Mouse (Mus musculus): ENCODE data around the gene Vmn1r31.

The Vmn1r31 gene

DNA sequence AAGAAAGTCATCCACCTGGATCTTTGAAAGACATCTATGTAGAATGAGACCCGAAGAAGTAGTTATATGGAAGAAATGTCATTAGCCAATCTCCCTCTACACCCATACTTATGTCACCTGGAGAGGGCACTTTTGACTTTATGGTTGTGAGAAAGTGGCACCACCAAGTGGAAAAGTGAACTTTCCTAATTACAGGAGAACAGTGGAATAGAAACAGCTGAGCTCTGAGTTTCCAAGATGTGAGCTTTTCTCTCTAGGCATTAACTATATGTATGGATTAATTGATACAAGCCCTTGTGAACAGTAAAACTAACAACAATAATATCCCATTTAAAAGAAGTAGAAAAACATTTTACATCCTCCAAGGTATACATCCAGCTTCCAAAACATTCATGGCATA is at the start of gene Vmn1r31:
Gene Vmn1r31 (minus strand): TSS at position 101 of the 400 bp plus-strand sequence.
- DNase-seq, result no peak

DNA sequence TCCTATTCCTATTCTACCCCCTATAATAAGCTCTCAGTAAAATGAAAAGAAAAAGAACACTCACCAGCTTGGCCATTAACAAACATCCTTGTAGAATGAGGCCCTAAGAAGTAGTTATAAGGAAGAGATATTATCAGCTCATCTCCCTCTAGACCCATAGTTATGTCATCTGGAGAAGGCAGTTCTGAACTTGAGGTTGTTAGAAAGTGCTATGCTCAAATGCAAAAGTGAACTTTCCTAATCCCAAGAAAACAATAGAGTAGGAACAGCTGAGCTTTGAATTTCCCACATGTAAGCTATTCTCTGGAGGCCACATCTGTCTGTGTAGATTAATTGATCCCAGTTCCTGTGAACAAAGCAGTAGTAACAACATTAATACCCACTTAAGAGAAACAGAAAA is 31.8 kb downstream of the Vmn1r31 start, which contains the start of gene Vmn1r30:
Gene Vmn1r30 (minus strand): TSS at position 101 of the 400 bp plus-strand sequence.
- DNase-seq, result no peak
